Mouse (Mus musculus): ENCODE results near the gene Antxr2.

- no peak for TF ChIP-seq CTCF (IDR thresholded peaks at IDR 0.05; ENCODE audit: control insufficient read depth, insufficient read depth, insufficient read length)
- TF ChIP-seq MYOG (IDR thresholded peaks at IDR 0.05; ENCODE audit: control insufficient read depth, extremely low read depth, insufficient read length) = no peak
- TF ChIP-seq MAX (IDR thresholded peaks at IDR 0.05) = no peak
- TF ChIP-seq USF1 (IDR thresholded peaks at IDR 0.05; ENCODE audit: low read depth) = no peak
- TF ChIP-seq CEBPB (IDR thresholded peaks at IDR 0.05; ENCODE audit: low read depth) = no peak
Observed at GRCm38 (mm10) chr5:97959651-97960050, 71.2 kb downstream of the Antxr2 start.

Data from C2C12 (cell line).